Mouse (Mus musculus): ENCODE results near the gene Rec114. TPM values are rescaled to one million over a fixed set of nuclear protein-coding genes. Genes with fewer than 3 reads are reported as not detected.

The Rec114 gene
- 1 to 10 TPM in 1 of 2 experiments, under 1 TPM in 1; 0.66 to 1.1 TPM for total RNA-seq (2021)
- long read RNA-seq, experiment 1 = 0 reads
- long read RNA-seq, experiment 2 = 0 reads

DNA sequence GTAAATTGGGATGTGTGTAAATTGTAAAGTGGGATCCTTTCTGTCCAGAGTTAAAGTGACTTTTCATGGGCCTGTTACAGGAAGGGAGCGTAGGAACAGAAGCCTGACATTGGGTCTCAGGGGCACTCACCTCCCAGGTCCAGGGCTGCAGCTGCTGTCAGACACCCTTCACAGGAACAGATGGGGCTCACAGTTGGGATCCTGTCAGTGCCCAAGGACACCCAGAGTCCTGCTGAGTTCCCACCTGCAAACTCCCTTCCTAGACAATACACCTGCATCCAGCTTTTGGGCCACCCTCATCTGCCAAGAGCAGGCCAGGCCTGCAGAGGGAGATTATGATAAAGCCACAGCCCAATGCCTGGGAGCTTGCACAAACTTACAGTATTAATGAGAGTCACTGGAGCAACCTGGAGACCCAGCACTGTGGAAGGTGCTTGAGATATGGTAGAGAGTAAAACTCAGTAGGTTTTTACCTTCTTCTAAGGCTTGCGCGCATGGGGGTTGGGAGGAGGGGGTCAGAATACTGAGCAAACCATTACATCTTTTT lies at the start of gene Rec114:
TSS of gene Rec114 (minus strand) at position 263 of the 547 bp plus-strand sequence.
- DNase-seq = no peak

- no peak for DNase-seq
These were observed 45.7 kb upstream of the Rec114 start for GRCm38 (mm10) chr9:58789476-58789875.

- no peak for DNase-seq
These were observed 31.6 kb upstream of the Rec114 start for GRCm38 (mm10) chr9:58775363-58775762.

- no peak for DNase-seq
These were observed 31.0 kb upstream of the Rec114 start for GRCm38 (mm10) chr9:58774761-58775160.

DNA sequence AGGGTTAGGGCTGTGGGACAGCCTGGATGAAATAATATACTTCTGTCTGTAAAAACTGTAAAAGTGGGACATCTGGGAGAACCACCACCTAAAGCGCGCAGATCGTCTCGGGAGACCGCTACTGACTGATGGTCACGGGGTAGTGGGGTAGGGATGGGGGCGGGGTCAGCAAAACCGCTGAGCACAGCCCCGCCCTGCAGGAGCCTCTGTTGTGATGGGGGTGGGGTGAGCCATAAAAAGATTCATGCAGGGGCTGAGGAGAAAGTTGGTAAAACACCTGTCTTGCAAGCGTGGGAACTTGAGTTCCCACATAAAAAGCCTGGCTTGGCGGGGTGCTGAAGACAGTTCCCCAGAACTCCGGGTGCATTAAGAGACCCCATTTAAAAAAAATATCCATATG lies 26.2 kb upstream of the Rec114 start:
- DNase-seq = no peak

- no peak for DNase-seq
These were observed 23.5 kb upstream of the Rec114 start for GRCm38 (mm10) chr9:58766959-58767955.

DNA sequence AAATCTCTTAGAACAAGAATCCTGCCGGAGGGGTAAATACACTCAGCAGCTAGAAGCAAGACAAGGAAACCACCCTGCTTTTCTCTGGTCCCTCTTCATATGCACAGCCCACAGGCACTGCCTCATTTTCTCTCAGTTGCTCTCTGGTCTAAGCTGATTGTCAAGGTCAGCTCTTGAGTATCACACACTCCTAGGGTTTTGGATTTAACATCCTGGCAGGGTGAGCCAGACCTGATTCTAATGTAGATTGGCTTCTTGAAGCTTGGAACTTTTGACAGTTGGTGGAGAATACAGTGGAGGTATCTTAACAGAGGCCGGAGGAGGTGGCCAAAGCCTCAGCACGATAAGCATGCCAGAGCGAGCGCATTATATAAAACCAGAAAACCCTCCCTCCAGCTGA lies 20.6 kb upstream of the Rec114 start:
- DNase-seq = no peak

- no peak for DNase-seq
These were observed 19.4 kb upstream of the Rec114 start for GRCm38 (mm10) chr9:58763114-58763513.

GRCm38 (mm10) chr9:58762086-58762485 lies 18.3 kb upstream of the Rec114 start:
- DNase-seq = no peak

GRCm38 (mm10) chr9:58758754-58759153 lies 15.0 kb upstream of the Rec114 start:
- no peak for DNase-seq

- no peak for DNase-seq
These were observed 12.8 kb upstream of the Rec114 start for GRCm38 (mm10) chr9:58756371-58757132.

- DNase-seq = no peak
These were observed 9.8 kb upstream of the Rec114 start for GRCm38 (mm10) chr9:58753606-58754005.

DNA sequence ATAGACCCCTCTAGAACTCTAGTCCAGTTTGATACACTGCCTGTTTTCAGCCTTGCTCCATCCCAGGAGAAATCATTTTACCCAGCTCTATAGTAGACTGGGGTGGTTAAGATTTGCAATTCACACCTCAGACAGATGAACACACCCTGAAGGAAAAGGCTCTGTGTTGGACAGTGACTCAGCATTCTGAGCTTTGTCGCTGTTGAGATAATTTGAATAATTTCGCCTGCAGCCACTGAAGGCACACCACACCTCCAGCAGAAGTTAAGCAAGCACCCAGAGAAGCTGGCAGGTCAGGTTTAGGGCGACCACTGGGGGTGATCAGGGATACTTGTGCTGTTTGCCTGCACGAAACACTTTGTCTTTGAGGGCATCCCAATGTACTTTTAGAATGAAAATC lies 4.4 kb upstream of the Rec114 start:
- DNase-seq = no peak

GRCm38 (mm10) chr9:58747328-58747755 lies 3.6 kb upstream of the Rec114 start:
- DNase-seq = no peak

- DNase-seq = no peak
These were observed 1.1 kb downstream of the Rec114 start for GRCm38 (mm10) chr9:58742692-58743091.

GRCm38 (mm10) chr9:58741369-58741768 lies 2.4 kb downstream of the Rec114 start:
- no peak for DNase-seq

- DNase-seq = no peak
These were observed 4.0 kb downstream of the Rec114 start for GRCm38 (mm10) chr9:58739791-58740190.

DNA sequence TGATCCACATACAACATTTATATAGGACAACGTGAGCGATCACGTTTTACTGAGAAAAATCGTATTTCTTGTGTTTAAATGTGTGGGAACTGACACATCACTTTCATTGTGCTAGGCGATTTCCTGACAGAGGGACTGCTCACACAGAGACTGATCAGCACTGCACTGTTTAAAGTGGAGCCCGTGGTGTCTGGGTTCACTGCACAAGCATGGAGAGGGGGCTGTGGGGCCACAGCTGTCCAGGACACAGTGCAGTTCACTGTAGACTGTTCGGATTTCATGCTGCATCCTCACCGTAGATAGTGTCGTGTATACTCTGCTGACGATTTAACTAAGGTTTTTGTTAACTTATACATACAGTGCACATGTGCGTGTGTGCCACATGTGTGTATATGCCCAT lies 20.6 kb downstream of the Rec114 start:
- no peak for DNase-seq

DNA sequence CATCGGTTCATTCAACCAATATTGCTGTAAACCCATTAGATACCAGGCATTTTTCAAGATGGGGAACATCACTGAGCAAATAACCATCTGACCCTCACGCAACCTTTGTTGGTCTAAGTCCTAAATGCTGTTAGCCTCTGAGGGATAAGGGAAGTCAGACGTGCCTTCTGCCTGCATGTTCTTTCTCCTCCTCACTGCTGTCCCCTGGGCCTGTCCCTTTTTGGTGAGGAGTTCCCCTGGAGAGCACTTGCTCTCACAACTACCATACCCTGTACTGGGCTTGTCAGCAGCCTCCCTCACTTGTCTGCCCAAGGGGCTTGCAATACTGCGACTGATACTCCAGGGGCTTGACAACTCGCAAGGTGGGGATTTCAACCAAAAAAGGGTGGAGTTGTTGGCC lies 21.6 kb downstream of the Rec114 start:
- no peak for DNase-seq

DNA sequence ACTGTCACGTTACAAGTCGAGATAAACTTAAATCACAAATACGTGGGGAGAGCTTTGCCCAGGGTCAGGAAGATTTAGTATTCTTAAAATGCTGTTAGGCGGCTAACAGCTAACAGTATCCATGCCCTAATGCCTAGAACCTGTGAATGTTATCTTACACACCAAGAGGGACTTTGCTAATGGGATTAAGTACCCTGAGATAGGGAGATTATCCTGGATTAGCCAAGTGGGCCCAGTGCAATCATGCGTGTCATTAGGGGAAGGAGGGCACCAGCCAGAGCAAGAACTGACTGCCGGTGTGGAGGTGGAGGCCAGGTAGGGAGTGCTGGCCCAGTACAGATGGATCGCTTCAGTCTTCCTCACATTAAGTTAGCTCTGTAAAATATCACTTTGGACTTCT lies 22.7 kb downstream of the Rec114 start:
- no peak for DNase-seq

DNA sequence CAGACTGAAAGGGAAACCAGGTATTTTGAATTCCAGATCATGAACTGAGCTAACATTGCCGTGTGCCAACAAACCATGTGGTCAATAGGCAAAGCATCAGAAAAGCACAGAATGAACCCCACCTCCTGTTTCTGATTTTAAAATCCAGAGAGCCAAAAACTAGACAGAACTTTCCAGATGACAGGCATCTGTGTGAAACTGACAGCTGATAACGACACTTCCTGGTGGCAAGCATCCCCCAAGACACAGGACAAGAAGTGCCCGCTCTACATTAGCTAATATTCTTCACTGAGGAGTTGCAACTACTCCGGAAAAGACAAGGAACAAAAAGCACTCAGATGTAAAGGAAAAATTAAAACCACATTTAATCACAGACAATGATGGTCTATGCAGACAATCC lies 23.6 kb downstream of the Rec114 start:
- no peak for DNase-seq

- DNase-seq = no peak
These were observed 24.3 kb downstream of the Rec114 start for GRCm38 (mm10) chr9:58719471-58719870.

DNA sequence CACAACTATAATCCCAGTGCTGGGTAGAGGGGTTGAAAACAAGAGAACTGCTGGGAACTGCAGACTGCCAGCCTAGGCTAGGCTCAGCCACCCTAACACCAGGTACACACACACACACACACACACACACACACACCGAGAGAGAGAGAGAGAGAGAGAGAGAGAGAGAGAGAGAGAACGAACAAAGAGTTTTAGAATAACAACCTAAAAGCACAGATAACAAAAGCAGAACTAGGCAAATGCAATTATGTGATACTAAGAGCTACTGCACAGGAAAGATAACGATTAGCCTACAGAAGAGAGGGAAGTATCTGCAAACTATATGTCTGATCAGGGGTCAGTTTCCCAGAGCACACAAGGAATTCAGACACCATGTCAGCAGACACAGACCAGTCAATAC lies 24.8 kb downstream of the Rec114 start:
- DNase-seq = no peak

Measured in adrenal gland, postnatal 36 days (tissue).